Comparison of ENCODE assay signal across 19 mouse cellular contexts in the genomic region with DNA sequence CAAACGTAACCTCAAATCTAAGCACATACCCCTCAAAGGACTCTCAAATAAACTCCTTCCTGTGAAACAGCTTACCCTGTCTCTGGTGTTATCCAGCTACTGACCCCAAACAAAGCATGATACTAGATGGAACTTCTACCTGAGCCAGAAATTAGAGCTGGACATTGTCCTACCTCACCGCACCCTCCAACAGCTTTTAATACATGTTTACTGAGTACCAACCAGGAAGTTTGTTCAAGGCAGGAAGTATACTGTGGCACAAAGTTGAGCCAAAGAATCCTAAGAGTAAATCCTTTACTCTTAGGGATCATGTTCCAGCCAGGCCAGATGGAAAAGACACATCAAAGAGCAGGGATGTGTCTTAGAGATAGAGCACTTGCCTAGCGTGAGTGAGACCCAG. TPM values are rescaled to one million over a fixed set of nuclear protein-coding genes. Genes with fewer than 3 reads are reported as not detected.
DNase-seq lines count a peak whose midpoint lies in the region; ATAC-seq and TF ChIP-seq lines count a peak whose summit lies in the region.
"Had no signal": no experiment of that assay in that cellular context is flagged by ENCODE, and none has a peak within 500 bp of the region (broad histone marks: within the 10 kb centered on the region; RNA-seq: fewer than 3 reads in every experiment).

No protein-coding gene starts in this region.

- TF ChIP-seq CTCF in liver, postnatal 0 days (IDR thresholded peaks at IDR 0.05; ENCODE audit: low read depth): no peak
- no peak for TF ChIP-seq CTCF in bone marrow macrophage, adult 2 months (IDR thresholded peaks at IDR 0.05; ENCODE audit: low read depth, low read length)

- no peak overlapping the region for H3K9ac ChIP-seq in liver, postnatal 0 days (replicated peaks)
- no peak overlapping the region for H3K9ac ChIP-seq in liver, embryonic 12.5 days
- H3K9ac ChIP-seq: heart, embryonic 12.5 days; hindbrain, embryonic 14.5 days had no signal

- ATAC-seq in liver, postnatal 0 days: no peak
- no peak for ATAC-seq in liver, embryonic 12.5 days
- ATAC-seq: forebrain, embryonic 13.5 days had no signal

- H3K27me3 ChIP-seq in liver, postnatal 0 days (ENCODE audit: insufficient read depth, low read length): no peaks in the 10 kb centered on the region
- peaks cover 19% of the 10 kb centered on the region; the same call in 1 of the 2 replicates for H3K27me3 ChIP-seq in liver, embryonic 12.5 days (replicated peaks)
- H3K27me3 ChIP-seq: forebrain, embryonic 13.5 days had no signal

- no peak overlapping the region for H3K4me3 ChIP-seq in liver, postnatal 0 days (ENCODE audit: low read depth, low read length)
- no peak overlapping the region for H3K4me3 ChIP-seq in liver, embryonic 12.5 days
- H3K4me3 ChIP-seq in bone marrow macrophage, adult 2 months (ENCODE audit: insufficient read depth, low read length): peak overlapping the region; percentile 51
- H3K4me3 ChIP-seq: embryonic facial prominence, embryonic 10.5 days; forebrain, embryonic 13.5 days; gastrocnemius, adult 2 months; heart, embryonic 12.5 days; hindbrain, embryonic 10.5 days had no signal

- no peak for DNase-seq in liver, postnatal 0 days
- DNase-seq in naive thymus-derived CD4-positive, alpha-beta T cell, adult 2 months (ENCODE audit: low read depth): peak; percentile 44
- DNase-seq in embryo, embryonic 10 days (ENCODE audit: low spot score): no peak
- DNase-seq in kidney, postnatal 25 days: no peak
- DNase-seq in lung, postnatal 14 days: no peak
- DNase-seq: adrenal gland, postnatal 10 days; cerebellum, adult 18-20 months; cerebellum, adult 9-11 months; cerebellum, postnatal 36 days; gastrocnemius, adult 2 months; gastrocnemius, postnatal 25 days had no signal

- no peak for TF ChIP-seq POLR2A in bone marrow macrophage, adult 2 months (IDR thresholded peaks at IDR 0.05; ENCODE audit: borderline replicate concordance, low read depth, low read length)

- peaks cover 22% of the 10 kb centered on the region for H3K4me1 ChIP-seq in liver, postnatal 0 days (ENCODE audit: insufficient read depth)
- 0 out of 2 replicates have a peak, but pooled peaks cover 7% of the 10 kb centered on the region for H3K4me1 ChIP-seq in liver, embryonic 12.5 days
- H3K4me1 ChIP-seq in bone marrow macrophage, adult 2 months (ENCODE audit: control insufficient read depth, insufficient read depth, low read length): peaks cover 53% of the 10 kb centered on the region
- H3K4me1 ChIP-seq: forebrain, embryonic 13.5 days; heart, embryonic 12.5 days had no signal

- 55% methylated on average over 3 of the region's 3 CpGs for WGBS in liver, postnatal 0 days (ENCODE audit: insufficient replicate concordance)
- 58% methylated on average over 3 of the region's 3 CpGs for WGBS in liver, embryonic 12.5 days (ENCODE audit: insufficient replicate concordance)

- H3K4me2 ChIP-seq in liver, postnatal 0 days (ENCODE audit: low read depth, low read length): no peak overlapping the region
- H3K4me2 ChIP-seq in liver, embryonic 12.5 days: no peak overlapping the region
- H3K4me2 ChIP-seq: forebrain, embryonic 13.5 days; heart, embryonic 12.5 days; hindbrain, embryonic 14.5 days had no signal

- H3K27ac ChIP-seq in liver, postnatal 0 days (ENCODE audit: low read depth): peak overlapping the region; percentile 53; the same call in 1 of the 2 replicates
- H3K27ac ChIP-seq in liver, embryonic 12.5 days: no peak overlapping the region
- peak overlapping the region; percentile 89 for H3K27ac ChIP-seq in bone marrow macrophage, adult 2 months (ENCODE audit: insufficient read depth, low read depth, low read length)
- H3K27ac ChIP-seq: embryonic facial prominence, embryonic 10.5 days; forebrain, embryonic 13.5 days; hindbrain, embryonic 10.5 days; hindbrain, embryonic 14.5 days had no signal

- H3K9me3 ChIP-seq in liver, postnatal 0 days (ENCODE audit: low read length): no peaks in the 10 kb centered on the region
- no peaks in the 10 kb centered on the region for H3K9me3 ChIP-seq in liver, embryonic 12.5 days (replicated peaks)
- H3K9me3 ChIP-seq: embryonic facial prominence, embryonic 10.5 days; forebrain, embryonic 13.5 days; heart, embryonic 12.5 days; hindbrain, embryonic 10.5 days had no signal

- TF ChIP-seq EP300 in liver, postnatal 0 days (IDR thresholded peaks at IDR 0.05; ENCODE audit: low read depth): no peak

- H3K36me3 ChIP-seq in liver, postnatal 0 days (replicated peaks; ENCODE audit: insufficient read depth, low read length): no peaks in the 10 kb centered on the region
- no peaks in the 10 kb centered on the region for H3K36me3 ChIP-seq in liver, embryonic 12.5 days
- H3K36me3 ChIP-seq: embryonic facial prominence, embryonic 10.5 days; heart, embryonic 12.5 days; hindbrain, embryonic 10.5 days had no signal

RNA-seq across cellular contexts. Expression of a gene that starts 5.4 kb away (rescaled TPM):
- polyA plus RNA-seq in liver, postnatal 0 days (2015; fragmentation: Nextera tagmentation; extraction: Ambion mirVana): not detected in 2 replicates
- 0.12 TPM in 1 of 2 replicates, not detected in the other for polyA plus RNA-seq in liver, embryonic 12.5 days (2016; fragmentation: Nextera tagmentation; extraction: Ambion mirVana)
- not detected in 2 replicates for polyA plus RNA-seq in bone marrow macrophage, adult 2 months (2012; ENCODE audit: insufficient read depth, insufficient read length, missing spikeins)
- polyA plus RNA-seq: embryonic facial prominence, embryonic 10.5 days; forebrain, embryonic 13.5 days; heart, embryonic 12.5 days; hindbrain, embryonic 10.5 days had no signal

RNA-seq across cellular contexts. Expression of a gene that starts 8.8 kb away (rescaled TPM):
- 0.59 and 0.75 TPM in 2 replicates for polyA plus RNA-seq in liver, postnatal 0 days (2015; fragmentation: Nextera tagmentation; extraction: Ambion mirVana)
- polyA plus RNA-seq in liver, embryonic 12.5 days (2016; fragmentation: Nextera tagmentation; extraction: Ambion mirVana): 0.33 and 0.36 TPM in 2 replicates
- 11.9 and 12.8 TPM in 2 replicates for polyA plus RNA-seq in bone marrow macrophage, adult 2 months (2012; ENCODE audit: insufficient read depth, insufficient read length, missing spikeins)
- polyA plus RNA-seq: C2C12; embryonic facial prominence, embryonic 10.5 days; forebrain, embryonic 13.5 days; heart, embryonic 12.5 days; hindbrain, embryonic 10.5 days; hindbrain, embryonic 14.5 days had no signal

RNA-seq across cellular contexts. Expression of a gene that starts 10.0 kb away (rescaled TPM):
- polyA plus RNA-seq in liver, postnatal 0 days (2015; fragmentation: Nextera tagmentation; extraction: Ambion mirVana): 0.22 TPM in 2 replicates
- 0.42 TPM in 1 of 2 replicates, not detected in the other for polyA plus RNA-seq in liver, embryonic 12.5 days (2016; fragmentation: Nextera tagmentation; extraction: Ambion mirVana)
- polyA plus RNA-seq in bone marrow macrophage, adult 2 months (2012; ENCODE audit: insufficient read depth, insufficient read length, missing spikeins): not detected in 2 replicates
- polyA plus RNA-seq: C2C12; heart, embryonic 12.5 days; hindbrain, embryonic 14.5 days had no signal

RNA-seq across cellular contexts. Expression of a gene that starts 16.4 kb away (rescaled TPM):
- polyA plus RNA-seq in liver, postnatal 0 days (2015; fragmentation: Nextera tagmentation; extraction: Ambion mirVana): 5.3 and 6.0 TPM in 2 replicates
- polyA plus RNA-seq in liver, embryonic 12.5 days (2016; fragmentation: Nextera tagmentation; extraction: Ambion mirVana): 1.2 and 1.3 TPM in 2 replicates
- polyA plus RNA-seq in bone marrow macrophage, adult 2 months (2012; ENCODE audit: insufficient read depth, insufficient read length, missing spikeins): not detected in 2 replicates
- polyA plus RNA-seq: C2C12; forebrain, embryonic 13.5 days had no signal

RNA-seq across cellular contexts. Expression of a gene that starts 22.4 kb away (rescaled TPM):
- 41.2 and 44.2 TPM in 2 replicates for polyA plus RNA-seq in liver, postnatal 0 days (2015; fragmentation: Nextera tagmentation; extraction: Ambion mirVana)
- polyA plus RNA-seq in liver, embryonic 12.5 days (2016; fragmentation: Nextera tagmentation; extraction: Ambion mirVana): 20.8 and 23.7 TPM in 2 replicates
- polyA plus RNA-seq in bone marrow macrophage, adult 2 months (2012; ENCODE audit: insufficient read depth, insufficient read length, missing spikeins): 811 and 856 TPM in 2 replicates
